Mouse (Mus musculus): Measurements from ENCODE around the gene Olfr1153.

Olfr1153 gene

GRCm38 (mm10) chr2:87894662-87895061 is at the start of gene Olfr1153:
Gene Olfr1153, plus strand, starts transcription at chr2:87894962.
- DNase-seq: no peak

- DNase-seq: no peak
These were observed 39.2 kb upstream of the Olfr1153 start, which contains the start of gene Olfr1151 for GRCm38 (mm10) chr2:87855562-87855961. Gene Olfr1151, plus strand, starts transcription at chr2:87855862.

- no peak for DNase-seq
These were observed 28.6 kb upstream of the Olfr1153 start, which contains the start of gene Olfr1152 for GRCm38 (mm10) chr2:87866192-87866591. Gene Olfr1152, plus strand, starts transcription at chr2:87866492.

- DNase-seq: no peak
These were observed 10.3 kb downstream of the Olfr1153 start, which contains the start of gene Olfr1154 for GRCm38 (mm10) chr2:87905066-87905465. Gene Olfr1154, minus strand, starts transcription at chr2:87905166.

GRCm38 (mm10) chr2:87945037-87945436 is 50.3 kb downstream of the Olfr1153 start, which contains the start of gene Olfr1155:
Gene Olfr1155, minus strand, starts transcription at chr2:87945137.
- no peak for DNase-seq
